Mouse (Mus musculus): ENCODE data around the gene Tuba4a.

GRCm38 (mm10) chr1:75255516-75256046, 35.9 kb upstream of the Tuba4a start:
- TF ChIP-seq CTCF (IDR thresholded peaks at IDR 0.05; ENCODE audit: low read depth) = no peak
- no peak for TF ChIP-seq EP300 (IDR thresholded peaks at IDR 0.05; ENCODE audit: low read depth)
